ENCODE assay signal across 16 mouse cellular contexts in genomic region chr12:33336561-33337125, GRCm38 (mm10). TPM values are rescaled to one million over a fixed set of nuclear protein-coding genes. Genes with fewer than 3 reads are reported as not detected.
DNase-seq lines count a peak whose midpoint lies in the region; ATAC-seq lines count a peak whose summit lies in the region.
"Had no signal": no experiment of that assay in that cellular context is flagged by ENCODE, and none has a peak within 500 bp of the region (broad histone marks: within the 10 kb centered on the region; RNA-seq: fewer than 3 reads in every experiment).

No protein-coding gene starts in this region.

- no peak overlapping the region for H3K4me2 ChIP-seq in forebrain, embryonic 13.5 days
- H3K4me2 ChIP-seq in forebrain, embryonic 12.5 days = no peak overlapping the region

- H3K9me3 ChIP-seq in forebrain, embryonic 13.5 days (replicated peaks) = no peaks in the 10 kb centered on the region
- H3K9me3 ChIP-seq in forebrain, embryonic 12.5 days = no peaks in the 10 kb centered on the region
- H3K9me3 ChIP-seq: liver, embryonic 13.5 days; megakaryocyte, embryonic 14.5 days had no signal

- peak; percentile 12 for ATAC-seq in forebrain, embryonic 13.5 days
- ATAC-seq in forebrain, embryonic 12.5 days (ENCODE audit: low FRiP score) = no peak
- no peak for ATAC-seq in megakaryocyte-erythroid progenitor cell, adult 5-6 weeks (replicated peaks; ENCODE audit: low FRiP score, low TSS enrichment, poor library complexity, severe bottlenecking)

- no peak overlapping the region for H3K4me3 ChIP-seq in forebrain, embryonic 13.5 days
- H3K4me3 ChIP-seq in forebrain, embryonic 12.5 days (replicated peaks) = no peak overlapping the region
- H3K4me3 ChIP-seq: liver, embryonic 13.5 days; megakaryocyte, embryonic 14.5 days had no signal

- peaks cover 44% of the 10 kb centered on the region for H3K4me1 ChIP-seq in forebrain, embryonic 13.5 days
- peaks cover 22% of the 10 kb centered on the region for H3K4me1 ChIP-seq in forebrain, embryonic 12.5 days

- 58% methylated on average over 10 of the region's 10 CpGs for WGBS in forebrain, embryonic 13.5 days
- WGBS in forebrain, embryonic 12.5 days = 62% methylated on average over 10 of the region's 10 CpGs

- no peak overlapping the region for H3K9ac ChIP-seq in forebrain, embryonic 13.5 days
- H3K9ac ChIP-seq in forebrain, embryonic 12.5 days = no peak overlapping the region

- no peaks in the 10 kb centered on the region for H3K36me3 ChIP-seq in forebrain, embryonic 13.5 days (ENCODE audit: poor library complexity, severe bottlenecking)
- H3K36me3 ChIP-seq in forebrain, embryonic 12.5 days (replicated peaks) = no peaks in the 10 kb centered on the region

- peak overlapping the region; percentile 74 for H3K27ac ChIP-seq in forebrain, embryonic 13.5 days
- H3K27ac ChIP-seq in forebrain, embryonic 12.5 days = no peak overlapping the region

- no peaks in the 10 kb centered on the region for H3K27me3 ChIP-seq in forebrain, embryonic 13.5 days
- 0 out of 2 replicates have a peak, but pooled peaks cover 2% of the 10 kb centered on the region for H3K27me3 ChIP-seq in forebrain, embryonic 12.5 days
- H3K27me3 ChIP-seq: liver, embryonic 13.5 days; megakaryocyte, embryonic 14.5 days had no signal

- DNase-seq in kidney, postnatal 4 days = peak; percentile 23 to 37
- DNase-seq in kidney, postnatal 10 days = no peak
- DNase-seq in ovary, postnatal 36 days (ENCODE audit: low spot score) = peak; percentile 32
- DNase-seq in ovary, postnatal 10 days (ENCODE audit: low spot score) = no peak
- no peak for DNase-seq in thymus, postnatal 36 days
- DNase-seq: adrenal gland, postnatal 10 days; B cell, adult 2 months; cerebellum, adult 11-12 months; gastrocnemius, postnatal 36 days; liver, embryonic 13.5 days had no signal

RNA-seq across cellular contexts. Expression of gene Efcab10, which starts 58.0 kb away (rescaled TPM):
- 1.0 and 1.6 TPM in 2 replicates for polyA plus RNA-seq in forebrain, embryonic 13.5 days (2015; fragmentation: Nextera tagmentation; extraction: Ambion mirVana)
- polyA plus RNA-seq in forebrain, embryonic 12.5 days (2016; fragmentation: Nextera tagmentation; extraction: Ambion mirVana) = 1.2 and 1.4 TPM in 2 replicates
- not detected in 2 replicates for total RNA-seq in megakaryocyte-erythroid progenitor cell, adult 5-6 weeks (2014; fragmentation: Nextera tagmentation)
- total RNA-seq in megakaryocyte-erythroid progenitor cell, adult 5-6 weeks (2017) = not detected in 2 replicates
- total RNA-seq: gastrocnemius, postnatal 36 days; heart, postnatal 25 days had no signal
- polyA plus RNA-seq: kidney, embryonic 14.5 days; liver, embryonic 13.5 days had no signal

Comparison
In these comparisons a context has a peak if more than half of its experiments do, and no peak if none do; other contexts are left out.
1. DNase-seq: peak in kidney, postnatal 4 days (2 of 2) and ovary, postnatal 36 days (single experiment); none in kidney, postnatal 10 days (single experiment), ovary, postnatal 10 days (single experiment) and thymus, postnatal 36 days (0 of 2).